12 mouse cellular contexts compared by ENCODE assay signal in genomic region chr9:116219234-116220158, GRCm38 (mm10). TPM values are rescaled to one million over a fixed set of nuclear protein-coding genes. Genes with fewer than 3 reads are reported as not detected.
DNase-seq lines count a peak whose midpoint lies in the region; ATAC-seq and TF ChIP-seq lines count a peak whose summit lies in the region.
"Had no signal": no experiment of that assay in that cellular context is flagged by ENCODE, and none has a peak within 500 bp of the region (broad histone marks: within the 10 kb centered on the region; RNA-seq: fewer than 3 reads in every experiment).

No protein-coding gene starts in this region.

- H3K36me3 ChIP-seq in forebrain, embryonic 10.5 days (replicated peaks) = no peaks in the 10 kb centered on the region
- H3K36me3 ChIP-seq in forebrain, postnatal 0 days (ENCODE audit: insufficient read depth) = no peaks in the 10 kb centered on the region
- H3K36me3 ChIP-seq in kidney, embryonic 14.5 days (ENCODE audit: control insufficient read depth, insufficient read depth, low read length) = no peaks in the 10 kb centered on the region
- H3K36me3 ChIP-seq in embryonic facial prominence, embryonic 10.5 days (replicated peaks) = no peaks in the 10 kb centered on the region
- H3K36me3 ChIP-seq in limb, embryonic 13.5 days = no peaks in the 10 kb centered on the region
- H3K36me3 ChIP-seq: liver, embryonic 15.5 days; midbrain, embryonic 15.5 days had no signal

- peak overlapping the region; percentile 35; the same call in 1 of the 2 replicates for H3K27ac ChIP-seq in forebrain, embryonic 10.5 days
- H3K27ac ChIP-seq in forebrain, postnatal 0 days (ENCODE audit: low read depth, low read length) = no peak overlapping the region
- peak overlapping the region; percentile 65; the same call in 1 of the 2 replicates for H3K27ac ChIP-seq in kidney, embryonic 14.5 days (ENCODE audit: low read depth, low read length)
- H3K27ac ChIP-seq in embryonic facial prominence, embryonic 10.5 days (replicated peaks) = peak overlapping the region; percentile 77
- H3K27ac ChIP-seq in limb, embryonic 13.5 days = peak overlapping the region; percentile 87
- H3K27ac ChIP-seq: liver, embryonic 15.5 days had no signal

- WGBS in forebrain, embryonic 10.5 days = 84% methylated on average over 9 of the region's 9 CpGs
- WGBS in forebrain, postnatal 0 days = 59% methylated on average over 9 of the region's 9 CpGs
- WGBS in kidney, embryonic 14.5 days = 75% methylated on average over 9 of the region's 9 CpGs
- WGBS in embryonic facial prominence, embryonic 10.5 days = 73% methylated on average over 9 of the region's 9 CpGs
- 32% methylated on average over 9 of the region's 9 CpGs for WGBS in limb, embryonic 13.5 days

- no peak overlapping the region for H3K9ac ChIP-seq in forebrain, postnatal 0 days
- no peak overlapping the region for H3K9ac ChIP-seq in kidney, embryonic 14.5 days (ENCODE audit: low read depth, low read length)
- H3K9ac ChIP-seq in limb, embryonic 13.5 days = no peak overlapping the region
- H3K9ac ChIP-seq: liver, embryonic 15.5 days; midbrain, embryonic 15.5 days had no signal

- H3K4me2 ChIP-seq in forebrain, postnatal 0 days (ENCODE audit: low read depth) = no peak overlapping the region
- no peak overlapping the region for H3K4me2 ChIP-seq in kidney, embryonic 14.5 days (replicated peaks; ENCODE audit: low read depth, low read length)
- H3K4me2 ChIP-seq in limb, embryonic 13.5 days (replicated peaks) = peak overlapping the region; percentile 30
- H3K4me2 ChIP-seq: liver, embryonic 15.5 days; midbrain, embryonic 15.5 days had no signal

- ATAC-seq in forebrain, postnatal 0 days = no peak
- no peak for ATAC-seq in kidney, embryonic 14.5 days (ENCODE audit: low FRiP score, low TSS enrichment)
- peak; percentile 54 for ATAC-seq in limb, embryonic 13.5 days (ENCODE audit: low FRiP score, low read depth)
- ATAC-seq: midbrain, embryonic 15.5 days had no signal

- peaks cover 11% of the 10 kb centered on the region for H3K4me1 ChIP-seq in forebrain, embryonic 10.5 days
- H3K4me1 ChIP-seq in forebrain, postnatal 0 days (ENCODE audit: insufficient read depth) = no peaks in the 10 kb centered on the region
- peaks cover 26% of the 10 kb centered on the region for H3K4me1 ChIP-seq in kidney, embryonic 14.5 days (ENCODE audit: control insufficient read depth, insufficient read depth, low read length)
- peaks cover 12% of the 10 kb centered on the region for H3K4me1 ChIP-seq in embryonic facial prominence, embryonic 10.5 days
- peaks cover 48% of the 10 kb centered on the region for H3K4me1 ChIP-seq in limb, embryonic 13.5 days
- H3K4me1 ChIP-seq: liver, embryonic 15.5 days; midbrain, embryonic 15.5 days had no signal

- TF ChIP-seq CTCF in forebrain, postnatal 0 days (IDR thresholded peaks at IDR 0.05; ENCODE audit: low read depth) = no peak

- H3K4me3 ChIP-seq in forebrain, embryonic 10.5 days = no peak overlapping the region
- H3K4me3 ChIP-seq in forebrain, postnatal 0 days (ENCODE audit: low read depth, low read length) = no peak overlapping the region
- H3K4me3 ChIP-seq in kidney, embryonic 14.5 days (ENCODE audit: low read length) = no peak overlapping the region
- no peak overlapping the region for H3K4me3 ChIP-seq in embryonic facial prominence, embryonic 10.5 days
- no peak overlapping the region for H3K4me3 ChIP-seq in limb, embryonic 13.5 days
- H3K4me3 ChIP-seq: liver, embryonic 15.5 days; midbrain, embryonic 15.5 days had no signal

- H3K27me3 ChIP-seq in forebrain, embryonic 10.5 days (ENCODE audit: poor library complexity, severe bottlenecking) = no peaks in the 10 kb centered on the region
- H3K27me3 ChIP-seq in forebrain, postnatal 0 days (ENCODE audit: insufficient read depth, low read length) = no peaks in the 10 kb centered on the region
- no peaks in the 10 kb centered on the region for H3K27me3 ChIP-seq in kidney, embryonic 14.5 days (ENCODE audit: control insufficient read depth, insufficient read depth, low read length)
- H3K27me3 ChIP-seq in embryonic facial prominence, embryonic 10.5 days (replicated peaks; ENCODE audit: low read depth, poor library complexity, severe bottlenecking) = no peaks in the 10 kb centered on the region
- H3K27me3 ChIP-seq in limb, embryonic 13.5 days = no peaks in the 10 kb centered on the region
- H3K27me3 ChIP-seq: liver, embryonic 15.5 days; midbrain, embryonic 15.5 days had no signal

- intact Hi-C loops in gastrocnemius, postnatal 36 days (cut with DNase I) = no loop called here

- no peak for DNase-seq in forebrain, embryonic 10.5 days (ENCODE audit: extremely low spot score, low spot score)
- no peak for DNase-seq in forebrain, postnatal 0 days
- no peak for DNase-seq in kidney, postnatal 10 days
- no peak for DNase-seq in embryonic facial prominence, embryonic 10.5 days (ENCODE audit: low spot score)
- DNase-seq in cerebellum, adult 9-10 months = no peak
- no peak for DNase-seq in gastrocnemius, postnatal 36 days
- DNase-seq: adrenal gland, postnatal 10 days; cerebellum, adult 9-11 months had no signal

- H3K9me3 ChIP-seq in forebrain, embryonic 10.5 days = no peaks in the 10 kb centered on the region
- H3K9me3 ChIP-seq in forebrain, postnatal 0 days (ENCODE audit: low read length) = no peaks in the 10 kb centered on the region
- H3K9me3 ChIP-seq in kidney, embryonic 14.5 days (ENCODE audit: control insufficient read depth, low read length) = no peaks in the 10 kb centered on the region
- H3K9me3 ChIP-seq in embryonic facial prominence, embryonic 10.5 days = no peaks in the 10 kb centered on the region
- no peaks in the 10 kb centered on the region for H3K9me3 ChIP-seq in limb, embryonic 13.5 days
- H3K9me3 ChIP-seq: liver, embryonic 15.5 days; midbrain, embryonic 15.5 days had no signal

RNA-seq across cellular contexts. Expression of gene Tgfbr2, which starts 44.3 kb away (rescaled TPM):
- polyA plus RNA-seq in forebrain, embryonic 10.5 days (2016; fragmentation: Nextera tagmentation; extraction: Ambion mirVana) = 5.2 and 5.5 TPM in 2 replicates
- total RNA-seq in forebrain, postnatal 0 days (2014; rRNA removed) = 13.9 and 20.8 TPM in 2 replicates
- polyA plus RNA-seq in forebrain, postnatal 0 days (2015; fragmentation: Nextera tagmentation; extraction: Ambion mirVana) = 6.3 and 6.5 TPM in 2 replicates
- polyA plus RNA-seq in kidney, embryonic 14.5 days (2014; fragmentation: Nextera tagmentation; extraction: Ambion mirVana) = 10.8 and 27.2 TPM in 2 replicates
- 8.6 and 9.2 TPM in 2 replicates for polyA plus RNA-seq in embryonic facial prominence, embryonic 10.5 days (2016; fragmentation: Nextera tagmentation; extraction: Ambion mirVana)
- polyA plus RNA-seq in limb, embryonic 13.5 days (2015; fragmentation: Nextera tagmentation; extraction: Ambion mirVana) = 39.5 and 43.1 TPM in 2 replicates
- 10 to 100 TPM; 17.7 to 18.6 TPM for total RNA-seq in gastrocnemius, postnatal 36 days (2021)
